Mouse (Mus musculus) cortical plate, adult 2 months (tissue): ENCODE measurements at regions not wholly inside any gene's neighbourhood (a gene's known extent, or its start where the extent isn't known, plus 50 kb on each side); places are given as distances from the start of the nearest gene placed in this dataset.

ENCODE experiments used
- CTCF ChIP-seq: fragments of 200-500 bp; IDR thresholded peaks from 2 replicates; pipeline ENCODE4 v1.5.1; 2011; ENCODE audit warnings: mild to moderate bottlenecking, control low read depth, low read length; ENCODE audit not compliant: insufficient read depth; ENCODE audit errors: extremely low read depth
- POLR2A ChIP-seq: fragments of 200-500 bp; IDR thresholded peaks from 2 replicates; pipeline ENCODE4 v1.6.1; 2011; ENCODE audit warnings: mild to moderate bottlenecking, low read length, control low read depth; ENCODE audit not compliant: insufficient read depth; ENCODE audit errors: extremely low read depth

GRCm38 (mm10) chr10:9509764-9510390 is 165.1 kb downstream of the Samd5 start:
- no peak for TF ChIP-seq POLR2A
- TF ChIP-seq CTCF, result no peak
